Mouse (Mus musculus) erythroblast, embryonic 14.5 days (primary cell): Measurements from ENCODE around the gene Pde3b.

Source experiments
- GATA1 ChIP-seq: IDR thresholded peaks from 2 replicates; pipeline ENCODE4 v1.6.1; 2012; ENCODE audit warnings: low read length, inconsistent platforms, mixed read lengths
- TAL1 ChIP-seq: IDR thresholded peaks from 3 replicates; pipeline ENCODE4 v1.6.1; 2012; ENCODE audit warnings: low read length, inconsistent platforms, mixed read lengths

DNA sequence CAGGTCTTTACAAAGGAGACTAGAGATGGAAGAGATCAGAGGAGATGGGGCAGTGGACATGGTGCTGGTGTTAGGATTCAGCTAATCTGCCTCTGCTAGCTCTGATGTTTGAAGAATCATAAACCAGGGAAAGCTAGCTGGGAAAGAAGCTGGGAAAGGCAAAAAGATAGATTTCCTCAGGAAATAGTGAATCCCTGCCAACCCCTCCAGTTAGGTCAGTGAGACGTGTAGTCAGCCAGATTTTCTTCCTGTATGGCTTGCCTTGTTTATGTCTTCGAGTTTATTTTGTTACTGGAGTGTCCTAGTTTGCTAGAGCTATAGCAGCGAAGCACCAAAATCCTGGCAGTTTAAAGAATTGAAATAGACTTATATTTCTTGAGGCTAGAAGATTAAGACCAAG lies 7.1 kb downstream of the Pde3b start:
- TF ChIP-seq GATA1 = no peak
- no peak for TF ChIP-seq TAL1
